Mouse (Mus musculus): ENCODE measurements around the gene Gadl1. TPM values are rescaled to one million over a fixed set of nuclear protein-coding genes. Genes with fewer than 3 reads are reported as not detected.

The Gadl1 gene
- polyA plus RNA-seq, 1 experiment = 3.6 TPM

- no peak for TF ChIP-seq TCF12 (IDR thresholded peaks at IDR 0.05; ENCODE audit: insufficient read depth, poor library complexity, severe bottlenecking)
- TF ChIP-seq MYOD1 (IDR thresholded peaks at IDR 0.05; ENCODE audit: control insufficient read depth in 1 of 3, insufficient read length in 2 of 3, low read depth in 2 of 3) = peak in 2 of 3 experiments; percentile 31 to 36
- TF ChIP-seq POLR2AphosphoS2 (IDR thresholded peaks at IDR 0.05; ENCODE audit: insufficient read length, low read depth) = no peak
- TF ChIP-seq CEBPB (IDR thresholded peaks at IDR 0.05; ENCODE audit: insufficient read depth, poor library complexity, severe bottlenecking) = no peak
- H3K4me3 ChIP-seq = no peak overlapping the region
- no peak overlapping the region for H3K4me2 ChIP-seq (ENCODE audit: low read depth)
- no peaks in the 10 kb centered on the region for H3K27me3 ChIP-seq (ENCODE audit: control insufficient read depth, insufficient read depth, insufficient read length)
- H3K79me2 ChIP-seq (ENCODE audit: control insufficient read depth, insufficient read depth) = no peaks in the 10 kb centered on the region
- H3K36me3 ChIP-seq (ENCODE audit: control insufficient read depth, insufficient read depth) = no peaks in the 10 kb centered on the region
- H3ac ChIP-seq (ENCODE audit: control insufficient read depth, insufficient read length) = no peak overlapping the region
Observed at GRCm38 (mm10) chr9:115931803-115932202, 22.5 kb downstream of the Gadl1 start.

- no peak overlapping the region for H3K4me3 ChIP-seq
- H3K4me2 ChIP-seq (ENCODE audit: low read depth) = peak overlapping the region; percentile 21
- no peak overlapping the region for H3ac ChIP-seq (ENCODE audit: control insufficient read depth, insufficient read length)
- no peaks in the 10 kb centered on the region for H3K27me3 ChIP-seq (ENCODE audit: control insufficient read depth, insufficient read depth, insufficient read length)
- no peaks in the 10 kb centered on the region for H3K36me3 ChIP-seq (ENCODE audit: control insufficient read depth, insufficient read depth)
- TF ChIP-seq TCF12 (IDR thresholded peaks at IDR 0.05; ENCODE audit: insufficient read depth, poor library complexity, severe bottlenecking) (peak; percentile 9), MYOD1 (IDR thresholded peaks at IDR 0.05; ENCODE audit: control insufficient read depth in 1 of 3, insufficient read length in 2 of 3, low read depth in 2 of 3) (peak in 2 of 3 experiments; percentile 73 to 93), MYOG (IDR thresholded peaks at IDR 0.05; ENCODE audit: control insufficient read depth in 1 of 3, insufficient read depth in 1 of 3, insufficient read length in 2 of 3, low read depth in 2 of 3) (peak in 2 of 3 experiments; percentile 39 to 86), REST (IDR thresholded peaks at IDR 0.05; ENCODE audit: insufficient read depth, insufficient read length) (no peak), CEBPB (IDR thresholded peaks at IDR 0.05; ENCODE audit: insufficient read depth, poor library complexity, severe bottlenecking) (no peak), POLR2A (IDR thresholded peaks at IDR 0.05; ENCODE audit: insufficient read length, low read depth) (no peak)
- H3K79me2 ChIP-seq (ENCODE audit: control insufficient read depth, insufficient read depth) = no peaks in the 10 kb centered on the region
Observed at GRCm38 (mm10) chr9:115932741-115933140, 23.5 kb downstream of the Gadl1 start.

GRCm38 (mm10) chr9:115933243-115933964, 24.1 kb downstream of the Gadl1 start:
- TF ChIP-seq USF1 (IDR thresholded peaks at IDR 0.05; ENCODE audit: low read depth) = no peak
- no peak for TF ChIP-seq TCF3 (IDR thresholded peaks at IDR 0.05; ENCODE audit: insufficient read length, low read depth)
- TF ChIP-seq TCF12 (IDR thresholded peaks at IDR 0.05; ENCODE audit: insufficient read depth, poor library complexity, severe bottlenecking) = no peak
- no peak for TF ChIP-seq REST (IDR thresholded peaks at IDR 0.05; ENCODE audit: insufficient read depth, insufficient read length)
- no peak for TF ChIP-seq SRF (IDR thresholded peaks at IDR 0.05; ENCODE audit: control insufficient read depth, insufficient read length, low read depth)
- TF ChIP-seq MAX (IDR thresholded peaks at IDR 0.05; ENCODE audit: low read depth) = no peak
- no peak for TF ChIP-seq POLR2A (IDR thresholded peaks at IDR 0.05; ENCODE audit: insufficient read length, low read depth)
- no peak for TF ChIP-seq POLR2AphosphoS2 (IDR thresholded peaks at IDR 0.05; ENCODE audit: insufficient read length, low read depth)
- no peak overlapping the region for H3K4me3 ChIP-seq
- H3K27me3 ChIP-seq (ENCODE audit: control insufficient read depth, insufficient read depth, insufficient read length) = no peaks in the 10 kb centered on the region
- H3K36me3 ChIP-seq (ENCODE audit: control insufficient read depth, insufficient read depth) = no peaks in the 10 kb centered on the region
- no peak overlapping the region for H3ac ChIP-seq (ENCODE audit: control insufficient read depth, insufficient read length)
- no peaks in the 10 kb centered on the region for H3K79me2 ChIP-seq (ENCODE audit: control insufficient read depth, insufficient read depth)
- H3K4me2 ChIP-seq (ENCODE audit: low read depth) = peak overlapping the region; percentile 21

GRCm38 (mm10) chr9:115934288-115934687, 25.0 kb downstream of the Gadl1 start:
- H3K79me2 ChIP-seq (ENCODE audit: control insufficient read depth, insufficient read depth) = no peaks in the 10 kb centered on the region
- no peaks in the 10 kb centered on the region for H3K36me3 ChIP-seq (ENCODE audit: control insufficient read depth, insufficient read depth)
- no peak overlapping the region for H3K4me3 ChIP-seq
- H3K27me3 ChIP-seq (ENCODE audit: control insufficient read depth, insufficient read depth, insufficient read length) = no peaks in the 10 kb centered on the region
- H3ac ChIP-seq (ENCODE audit: control insufficient read depth, insufficient read length) = no peak overlapping the region
- no peak for TF ChIP-seq POLR2AphosphoS2 (IDR thresholded peaks at IDR 0.05; ENCODE audit: insufficient read length, low read depth)
- no peak for TF ChIP-seq POLR2A (IDR thresholded peaks at IDR 0.05; ENCODE audit: insufficient read length, low read depth)
- TF ChIP-seq MYOG (IDR thresholded peaks at IDR 0.05; ENCODE audit: control insufficient read depth in 1 of 3, insufficient read depth in 1 of 3, insufficient read length in 2 of 3, low read depth in 2 of 3) = peak; percentile 30 to 88 (median 35)
- no peak for TF ChIP-seq USF1 (IDR thresholded peaks at IDR 0.05; ENCODE audit: low read depth)
- TF ChIP-seq MYOD1 (IDR thresholded peaks at IDR 0.05; ENCODE audit: control insufficient read depth in 1 of 3, insufficient read length in 2 of 3, low read depth in 2 of 3) = peak in 2 of 3 experiments; percentile 18 to 79
- peak overlapping the region; percentile 36 for H3K4me2 ChIP-seq (ENCODE audit: low read depth)

GRCm38 (mm10) chr9:115936350-115936749, 27.1 kb downstream of the Gadl1 start:
- no peak overlapping the region for H3K4me3 ChIP-seq
- H3ac ChIP-seq (ENCODE audit: control insufficient read depth, insufficient read length) = no peak overlapping the region
- no peaks in the 10 kb centered on the region for H3K79me2 ChIP-seq (ENCODE audit: control insufficient read depth, insufficient read depth)
- no peaks in the 10 kb centered on the region for H3K36me3 ChIP-seq (ENCODE audit: control insufficient read depth, insufficient read depth)
- no peak for TF ChIP-seq POLR2A (IDR thresholded peaks at IDR 0.05; ENCODE audit: insufficient read length, low read depth)
- TF ChIP-seq SRF (IDR thresholded peaks at IDR 0.05; ENCODE audit: control insufficient read depth, insufficient read length, low read depth) = no peak
- no peak for TF ChIP-seq USF1 (IDR thresholded peaks at IDR 0.05; ENCODE audit: low read depth)
- TF ChIP-seq CEBPB (IDR thresholded peaks at IDR 0.05; ENCODE audit: insufficient read depth, poor library complexity, severe bottlenecking) = no peak
- no peak for TF ChIP-seq MYOG (IDR thresholded peaks at IDR 0.05; ENCODE audit: control insufficient read depth in 1 of 3, insufficient read depth in 1 of 3, insufficient read length in 2 of 3, low read depth in 2 of 3)
- TF ChIP-seq REST (IDR thresholded peaks at IDR 0.05; ENCODE audit: insufficient read depth, insufficient read length) = no peak
- no peak for TF ChIP-seq TCF12 (IDR thresholded peaks at IDR 0.05; ENCODE audit: insufficient read depth, poor library complexity, severe bottlenecking)
- TF ChIP-seq TCF3 (IDR thresholded peaks at IDR 0.05; ENCODE audit: insufficient read length, low read depth) = no peak
- no peak for TF ChIP-seq POLR2AphosphoS2 (IDR thresholded peaks at IDR 0.05; ENCODE audit: insufficient read length, low read depth)
- TF ChIP-seq E2F4 (IDR thresholded peaks at IDR 0.05; ENCODE audit: insufficient read depth) = no peak
- no peak for TF ChIP-seq MYOD1 (IDR thresholded peaks at IDR 0.05; ENCODE audit: control insufficient read depth in 1 of 3, insufficient read length in 2 of 3, low read depth in 2 of 3)
- TF ChIP-seq MAX (IDR thresholded peaks at IDR 0.05; ENCODE audit: low read depth) = no peak
- H3K4me2 ChIP-seq (ENCODE audit: low read depth) = no peak overlapping the region
- H3K27me3 ChIP-seq (ENCODE audit: control insufficient read depth, insufficient read depth, insufficient read length) = no peaks in the 10 kb centered on the region
